Mouse (Mus musculus) midbrain, embryonic 15.5 days (tissue): ENCODE measurements around the gene Magi1. TPM values are rescaled to one million over a fixed set of nuclear protein-coding genes. Genes with fewer than 3 reads are reported as not detected.
A peak's percentile ranks its signal among the peaks of the same experiment; 100 is the strongest.

Experiments
- ATAC-seq: fragments of 200-750 bp; cut with Nextera tagmentation; replicated peaks from 2 replicates; pipeline ENCODE4 v1.8.0; 2017; ENCODE audit warnings: moderate TSS enrichment
- H3K27ac ChIP-seq: fragments of 300-500 bp; sonication (generic); 2 replicates; pipeline ENCODE4 v1.5.1; 2015; ENCODE audit warnings: mild to moderate bottlenecking, inconsistent platforms
- H3K27me3 ChIP-seq: fragments of 300-500 bp; sonication (generic); replicated peaks from 2 replicates; pipeline ENCODE4 v1.6.1; 2015; ENCODE audit warnings: inconsistent platforms
- H3K36me3 ChIP-seq: fragments of 300-500 bp; sonication (generic); replicated peaks from 2 replicates; pipeline ENCODE4 v1.6.1; 2015; ENCODE audit warnings: inconsistent platforms
- H3K4me1 ChIP-seq: fragments of 300-500 bp; sonication (generic); 2 replicates; pipeline ENCODE4 v1.6.1; 2015; ENCODE audit warnings: inconsistent platforms
- H3K4me2 ChIP-seq: fragments of 300-500 bp; sonication (generic); 2 replicates; pipeline ENCODE4 v1.6.1; 2015; ENCODE audit warnings: inconsistent platforms, mild to moderate bottlenecking, moderate library complexity
- H3K4me3 ChIP-seq: fragments of 300-500 bp; sonication (generic); 2 replicates; pipeline ENCODE4 v1.5.1; 2015; ENCODE audit warnings: mild to moderate bottlenecking, inconsistent platforms
- H3K9ac ChIP-seq: fragments of 300-500 bp; sonication (generic); 2 replicates; pipeline ENCODE4 v1.6.1; 2015; ENCODE audit warnings: mild to moderate bottlenecking, inconsistent platforms
- H3K9me3 ChIP-seq: fragments of 300-500 bp; sonication (generic); 2 replicates; pipeline ENCODE4 v1.6.1; 2016; ENCODE audit warnings: inconsistent platforms
- WGBS: fragments of 180-500 bp; shearing (Covaris S2); methylation state at CpG from one replicate; pipeline ENCODE4 v1.1.7; 2015; ENCODE audit warnings: mixed read lengths; 5-methylcytosine and 5-hydroxymethylcytosine counted together
- polyA plus RNA-seq: library from polyadenylated mRNA; unstranded; fragments of >200 nt; fragmentation: Nextera tagmentation; extraction: Ambion mirVana; gene quantifications from 2 replicates; pipeline ENCODE4 v1.2.1, GENCODE M21; 2015

Gene Magi1
- polyA plus RNA-seq, 1 experiment from 2014 or later = 38.2 TPM

GRCm38 (mm10) chr6:93902239-93902638 is 381.5 kb downstream of the Magi1 start:
- Histone ChIP-seq H3K9ac (no peak overlapping the region), H3K4me3 (no peak overlapping the region), H3K4me2 (no peak overlapping the region), H3K36me3 (no peaks in the 10 kb centered on the region), H3K27ac (no peak overlapping the region), H3K4me1 (0 out of 2 replicates have a peak, but pooled peaks cover 3% of the 10 kb centered on the region), H3K27me3 (no peaks in the 10 kb centered on the region), H3K9me3 (no peaks in the 10 kb centered on the region)
- 84% methylated on average over 2 of the region's 2 CpGs for WGBS
- ATAC-seq = no peak

GRCm38 (mm10) chr6:93901408-93901807 is 382.3 kb downstream of the Magi1 start:
- 0 out of 2 replicates have a peak, but pooled peaks cover 2% of the 10 kb centered on the region for H3K36me3 ChIP-seq
- H3K4me2 ChIP-seq = no peak overlapping the region
- no peaks in the 10 kb centered on the region for H3K9me3 ChIP-seq
- no peak overlapping the region for H3K27ac ChIP-seq
- no peak for ATAC-seq
- 0 out of 2 replicates have a peak, but pooled peaks cover 3% of the 10 kb centered on the region for H3K4me1 ChIP-seq
- H3K9ac ChIP-seq = no peak overlapping the region
- no peak overlapping the region for H3K4me3 ChIP-seq
- WGBS = 97% methylated on average over 2 of the region's 2 CpGs
- H3K27me3 ChIP-seq = no peaks in the 10 kb centered on the region

DNA sequence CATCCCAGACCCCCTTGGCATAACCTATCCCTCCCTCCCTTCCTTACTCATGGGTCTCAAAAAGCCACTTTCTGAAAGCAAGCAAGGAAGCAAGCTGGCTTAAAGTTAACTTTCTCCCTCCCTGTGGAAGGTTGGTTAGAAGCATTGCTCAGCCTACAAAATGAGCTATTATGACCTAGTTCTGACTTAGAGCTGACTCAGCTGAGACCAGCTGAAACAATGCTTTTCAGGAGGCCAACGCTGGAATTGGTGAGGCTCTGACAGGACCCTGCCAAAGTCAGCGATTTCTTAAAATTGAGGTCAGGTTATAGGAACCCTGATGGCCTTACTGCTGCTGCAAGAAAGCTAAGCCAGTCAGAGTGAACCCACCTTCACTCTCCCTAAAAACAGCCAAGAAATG is 386.2 kb downstream of the Magi1 start:
- H3K36me3 ChIP-seq = 0 out of 2 replicates have a peak, but pooled peaks cover 2% of the 10 kb centered on the region
- WGBS = 77% methylated on average over 2 of the region's 2 CpGs
- ATAC-seq = no peak

DNA sequence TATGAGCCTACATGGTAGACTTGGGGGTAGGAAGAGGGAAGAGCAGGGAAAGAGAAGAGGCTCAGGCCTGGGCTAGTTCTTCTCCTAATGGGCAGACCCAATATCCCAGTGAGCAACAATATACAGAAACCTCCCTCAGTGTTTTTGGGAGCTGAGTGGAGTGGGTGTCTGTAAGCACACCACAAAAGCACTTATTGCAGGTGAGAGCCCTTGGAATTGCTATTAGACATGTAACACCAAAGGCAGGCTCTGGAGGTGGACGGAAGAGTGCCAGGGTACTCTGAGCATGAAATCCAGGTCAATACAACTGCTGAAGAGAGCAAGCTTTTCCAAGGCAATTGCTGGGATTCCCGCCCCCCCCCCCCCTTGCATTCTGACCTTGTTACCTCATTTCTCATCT is 388.0 kb downstream of the Magi1 start:
- Histone ChIP-seq H3K36me3 (0 out of 2 replicates have a peak, but pooled peaks cover 2% of the 10 kb centered on the region), H3K4me3 (no peak overlapping the region), H3K4me2 (no peak overlapping the region), H3K9ac (no peak overlapping the region), H3K4me1 (peaks cover 8% of the 10 kb centered on the region; the same call in 1 of the 2 replicates), H3K27me3 (no peaks in the 10 kb centered on the region), H3K27ac (no peak overlapping the region), H3K9me3 (no peaks in the 10 kb centered on the region)
- WGBS = 78% methylated on average over 2 of the region's 2 CpGs
- ATAC-seq = no peak

More for the DNA sequence above, 386.2 kb downstream of the Magi1 start:
- no peaks in the 10 kb centered on the region for H3K9me3 ChIP-seq
- no peak overlapping the region for H3K4me3 ChIP-seq
- peaks cover 7% of the 10 kb centered on the region; the same call in 1 of the 2 replicates for H3K4me1 ChIP-seq
- H3K4me2 ChIP-seq = no peak overlapping the region
- no peak overlapping the region for H3K27ac ChIP-seq
- H3K9ac ChIP-seq = no peak overlapping the region
- H3K27me3 ChIP-seq = no peaks in the 10 kb centered on the region

GRCm38 (mm10) chr6:93893956-93894355 is 389.8 kb downstream of the Magi1 start:
- Histone ChIP-seq H3K27ac (no peak overlapping the region), H3K9me3 (no peaks in the 10 kb centered on the region), H3K4me2 (no peak overlapping the region), H3K9ac (no peak overlapping the region), H3K4me1 (peaks cover 8% of the 10 kb centered on the region; the same call in 1 of the 2 replicates), H3K27me3 (no peaks in the 10 kb centered on the region), H3K4me3 (no peak overlapping the region), H3K36me3 (0 out of 2 replicates have a peak, but pooled peaks cover 2% of the 10 kb centered on the region)
- WGBS = 77% methylated on average over 7 of the region's 7 CpGs
- no peak for ATAC-seq

- no peak overlapping the region for H3K4me3 ChIP-seq
- H3K4me1 ChIP-seq = peaks cover 7% of the 10 kb centered on the region; the same call in 1 of the 2 replicates
- H3K9ac ChIP-seq = no peak overlapping the region
- 0 out of 2 replicates have a peak, but pooled peaks cover 2% of the 10 kb centered on the region for H3K36me3 ChIP-seq
- WGBS = 24% methylated on average over 5 of the region's 5 CpGs
- H3K27me3 ChIP-seq = no peaks in the 10 kb centered on the region
- H3K9me3 ChIP-seq = no peaks in the 10 kb centered on the region
- H3K27ac ChIP-seq = no peak overlapping the region
- H3K4me2 ChIP-seq = no peak overlapping the region
- no peak for ATAC-seq
Observed at GRCm38 (mm10) chr6:93892922-93893321, 390.8 kb downstream of the Magi1 start.

DNA sequence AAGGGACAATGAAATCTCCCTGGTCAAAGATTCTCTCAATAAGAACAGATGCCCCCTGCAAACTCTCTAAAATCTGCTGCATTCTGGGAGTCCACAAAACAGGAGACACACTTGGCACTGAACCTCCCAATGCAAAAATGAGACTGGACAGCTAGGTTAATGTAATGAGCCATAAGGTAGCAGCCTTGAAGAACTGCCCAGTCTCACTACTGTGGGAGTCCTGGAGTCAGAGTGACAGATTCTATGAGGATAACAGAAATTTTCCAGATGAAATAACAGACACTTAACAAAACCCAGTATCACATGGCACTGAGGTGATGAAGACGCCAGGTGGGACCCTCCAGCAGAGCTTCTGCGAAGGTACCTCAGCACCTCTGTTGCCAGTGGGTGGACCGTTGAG is 393.7 kb downstream of the Magi1 start:
- H3K27me3 ChIP-seq = no peaks in the 10 kb centered on the region
- H3K27ac ChIP-seq = no peak overlapping the region
- H3K4me1 ChIP-seq = peaks cover 5% of the 10 kb centered on the region; the same call in 1 of the 2 replicates
- no peak overlapping the region for H3K9ac ChIP-seq
- no peaks in the 10 kb centered on the region for H3K9me3 ChIP-seq
- 93% methylated on average over 3 of the region's 3 CpGs for WGBS
- no peak overlapping the region for H3K4me2 ChIP-seq
- no peak for ATAC-seq
- H3K4me3 ChIP-seq = no peak overlapping the region
- H3K36me3 ChIP-seq = no peaks in the 10 kb centered on the region

GRCm38 (mm10) chr6:93877337-93877736 is 406.4 kb downstream of the Magi1 start:
- Histone ChIP-seq H3K27me3 (no peaks in the 10 kb centered on the region), H3K4me3 (no peak overlapping the region), H3K27ac (no peak overlapping the region), H3K4me2 (no peak overlapping the region), H3K9ac (no peak overlapping the region), H3K36me3 (no peaks in the 10 kb centered on the region), H3K4me1 (peaks cover 8% of the 10 kb centered on the region), H3K9me3 (no peaks in the 10 kb centered on the region)
- 48% methylated on average over 4 of the region's 4 CpGs for WGBS
- ATAC-seq = 0 out of 2 replicates have a peak, but pooled peaks have one; percentile 20

DNA sequence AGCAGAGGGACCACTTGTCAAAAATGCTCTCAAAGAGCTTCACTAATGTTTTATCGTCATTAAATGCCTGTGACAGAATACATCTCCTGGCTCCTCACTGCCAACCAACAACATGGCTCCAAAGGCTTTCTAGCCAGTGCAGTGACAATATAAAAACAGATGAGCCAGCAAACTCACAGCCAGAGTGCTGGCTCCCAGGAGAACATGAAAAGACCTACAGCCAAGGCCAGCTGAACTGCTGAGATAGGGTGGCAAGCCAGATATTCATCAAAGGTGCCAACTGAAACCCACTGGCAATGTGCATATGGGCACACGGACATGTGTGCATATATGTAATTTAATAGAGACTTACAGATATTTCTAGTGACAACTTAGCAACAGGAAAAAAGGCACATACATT is 408.8 kb downstream of the Magi1 start:
- no peak overlapping the region for H3K4me2 ChIP-seq
- H3K9me3 ChIP-seq = no peaks in the 10 kb centered on the region
- peaks cover 8% of the 10 kb centered on the region for H3K4me1 ChIP-seq
- no peaks in the 10 kb centered on the region for H3K36me3 ChIP-seq
- ATAC-seq = no peak
- H3K4me3 ChIP-seq = no peak overlapping the region
- WGBS = 56% methylated on average over 2 of the region's 2 CpGs
- no peak overlapping the region for H3K9ac ChIP-seq
- 0 out of 2 replicates have a peak overlapping the region, but pooled peaks have one; percentile 26 for H3K27ac ChIP-seq
- H3K27me3 ChIP-seq = no peaks in the 10 kb centered on the region

DNA sequence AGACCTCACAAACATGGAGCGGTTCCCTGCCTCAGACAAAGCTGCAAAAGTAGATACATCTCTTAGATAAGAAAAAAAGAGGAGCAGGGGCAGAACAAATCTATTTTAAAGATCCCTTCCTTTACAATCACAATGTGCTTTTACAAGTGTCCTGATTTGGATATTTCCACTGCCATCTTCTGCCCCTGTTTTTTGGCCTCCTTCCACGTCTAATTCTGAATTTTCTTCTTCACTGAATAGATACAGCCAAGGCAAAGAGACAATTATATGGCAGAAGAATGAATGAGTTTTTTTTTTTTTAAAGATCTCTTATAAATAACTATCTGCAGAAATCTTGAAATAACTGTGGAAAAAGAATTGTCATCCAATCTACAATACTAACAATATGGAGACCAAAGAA is 409.3 kb downstream of the Magi1 start:
- Histone ChIP-seq H3K27ac (no peak overlapping the region), H3K4me2 (no peak overlapping the region), H3K9ac (no peak overlapping the region), H3K27me3 (no peaks in the 10 kb centered on the region), H3K36me3 (no peaks in the 10 kb centered on the region), H3K9me3 (no peaks in the 10 kb centered on the region), H3K4me3 (no peak overlapping the region), H3K4me1 (peaks cover 8% of the 10 kb centered on the region)
- 72% methylated on average over 2 of the region's 2 CpGs for WGBS
- no peak for ATAC-seq

DNA sequence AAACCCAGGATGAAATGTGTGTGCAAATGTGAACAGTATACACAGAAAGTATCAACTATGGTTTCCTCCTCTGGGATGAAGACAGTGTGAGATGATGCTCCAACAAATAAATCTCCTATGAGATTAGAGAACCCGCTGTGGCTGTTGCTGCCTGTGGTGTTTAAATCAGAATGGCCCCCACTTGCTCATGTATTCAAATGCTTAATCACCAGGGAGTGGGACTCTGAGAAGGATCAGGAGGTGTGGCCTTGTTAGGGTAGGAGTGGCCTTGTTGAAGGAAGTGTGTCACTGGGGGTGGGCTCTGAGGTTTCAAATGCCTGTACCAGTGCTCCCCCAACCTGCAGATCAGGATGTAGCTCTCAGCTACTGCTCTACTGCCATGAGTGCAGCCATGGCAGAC is 410.2 kb downstream of the Magi1 start:
- Histone ChIP-seq H3K9ac (no peak overlapping the region), H3K27ac (no peak overlapping the region), H3K36me3 (no peaks in the 10 kb centered on the region), H3K4me1 (peaks cover 8% of the 10 kb centered on the region), H3K4me2 (no peak overlapping the region), H3K4me3 (no peak overlapping the region), H3K9me3 (no peaks in the 10 kb centered on the region), H3K27me3 (no peaks in the 10 kb centered on the region)
- ATAC-seq = 0 out of 2 replicates have a peak, but pooled peaks have one; percentile 60
- 42% methylated on average over 1 of the region's 1 CpGs for WGBS

DNA sequence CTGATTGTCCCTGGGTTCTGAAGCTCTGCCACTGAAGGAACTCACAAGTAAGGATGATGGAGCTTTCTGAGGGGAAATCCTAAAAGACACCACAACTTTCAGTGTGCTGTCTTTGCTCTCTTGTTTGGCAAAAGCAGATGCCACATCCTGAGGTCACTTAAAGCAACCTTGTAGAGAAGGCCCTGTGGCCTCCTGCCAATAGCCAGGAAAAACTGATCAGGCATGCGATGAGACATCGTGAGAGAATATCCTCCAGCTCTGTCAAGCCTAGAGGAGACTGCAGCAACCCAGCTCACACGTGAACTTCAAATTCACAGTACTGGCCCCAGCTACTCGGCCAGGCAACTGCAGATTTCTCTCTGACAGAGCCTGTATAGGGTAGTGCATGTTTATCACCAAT is 412.2 kb downstream of the Magi1 start:
- ATAC-seq = no peak
- Histone ChIP-seq H3K4me2 (no peak overlapping the region), H3K4me3 (no peak overlapping the region), H3K4me1 (peaks cover 4% of the 10 kb centered on the region), H3K27me3 (no peaks in the 10 kb centered on the region), H3K9me3 (no peaks in the 10 kb centered on the region), H3K9ac (no peak overlapping the region), H3K36me3 (no peaks in the 10 kb centered on the region), H3K27ac (no peak overlapping the region)
- 67% methylated on average over 4 of the region's 4 CpGs for WGBS

- Histone ChIP-seq H3K4me3 (no peak overlapping the region), H3K36me3 (no peaks in the 10 kb centered on the region), H3K4me1 (peaks cover 4% of the 10 kb centered on the region), H3K9me3 (no peaks in the 10 kb centered on the region), H3K27me3 (no peaks in the 10 kb centered on the region), H3K9ac (no peak overlapping the region), H3K27ac (no peak overlapping the region), H3K4me2 (no peak overlapping the region)
- WGBS = 78% methylated on average over 5 of the region's 5 CpGs
- ATAC-seq = no peak
Observed at GRCm38 (mm10) chr6:93870023-93870422, 413.7 kb downstream of the Magi1 start.
